Mouse (Mus musculus) CH12.LX (cell line): ENCODE measurements around the gene Bscl2.

ENCODE experiments used
- BHLHE40 ChIP-seq: IDR thresholded peaks from 2 replicates; pipeline ENCODE4 v1.6.1; 2011; ENCODE audit warnings: mild to moderate bottlenecking, low read depth, low read length, improper control_type of control experiment
- CHD1 ChIP-seq: IDR thresholded peaks from 2 replicates; pipeline ENCODE4 v1.6.1; 2012; ENCODE audit warnings: low read depth, low read length, improper control_type of control experiment, inconsistent platforms
- CTCF ChIP-seq, 2 experiments: IDR thresholded peaks in 1 of 2; conservative IDR thresholded peaks in 1 of 2; 2 replicates each; pipeline ENCODE4 v1.5.1; 2011 to 2012; ENCODE audit warnings: low read depth in 2 of 2, low read length in 2 of 2, improper control_type of control experiment in 1 of 2, inconsistent platforms in 1 of 2, mild to moderate bottlenecking in 1 of 2, moderate library complexity in 1 of 2
- E2F4 ChIP-seq: IDR thresholded peaks from 2 replicates; pipeline ENCODE4 v1.6.1; 2011; ENCODE audit warnings: low read depth, low read length, improper control_type of control experiment; ENCODE audit not compliant: insufficient replicate concordance
- ETS1 ChIP-seq: conservative IDR thresholded peaks from 2 replicates; pipeline ENCODE4 v1.6.1; 2012; ENCODE audit warnings: low read depth, mild to moderate bottlenecking, inconsistent platforms, low read length, improper control_type of control experiment, moderate library complexity
- GABPA ChIP-seq: IDR thresholded peaks from 2 replicates; pipeline ENCODE4 v1.6.1; 2012; ENCODE audit warnings: low read depth, low read length, improper control_type of control experiment, inconsistent platforms; ENCODE audit not compliant: insufficient replicate concordance
- POLR2A ChIP-seq: IDR thresholded peaks from 2 replicates; pipeline ENCODE4 v1.6.1; 2011; ENCODE audit warnings: low read depth, mild to moderate bottlenecking, improper control_type of control experiment, low read length
- POLR2AphosphoS2 ChIP-seq: IDR thresholded peaks from 2 replicates; pipeline ENCODE4 v1.6.1; 2011; ENCODE audit warnings: low read depth, low read length, improper control_type of control experiment
- RCOR1 ChIP-seq: conservative IDR thresholded peaks from 2 replicates; pipeline ENCODE4 v1.6.1; 2012; ENCODE audit warnings: low read depth, mild to moderate bottlenecking, inconsistent platforms, low read length, improper control_type of control experiment
- TCF12 ChIP-seq: IDR thresholded peaks from 2 replicates; pipeline ENCODE4 v1.6.1; 2014; ENCODE audit warnings: low read depth, mild to moderate bottlenecking, inconsistent platforms, low read length, improper control_type of control experiment
- UBTF ChIP-seq: IDR thresholded peaks from 2 replicates; pipeline ENCODE4 v1.6.1; 2012; ENCODE audit warnings: low read depth, mild to moderate bottlenecking, inconsistent platforms, low read length, improper control_type of control experiment, moderate library complexity
- ZC3H11A ChIP-seq: IDR thresholded peaks from 2 replicates; pipeline ENCODE4 v1.6.1; 2012; ENCODE audit warnings: low read depth, mild to moderate bottlenecking, inconsistent platforms, low read length, improper control_type of control experiment
- ZNF384 ChIP-seq: IDR thresholded peaks from 2 replicates; pipeline ENCODE4 v1.6.1; 2012; ENCODE audit warnings: low read depth, low read length, improper control_type of control experiment, inconsistent platforms

- no peak for TF ChIP-seq CTCF (conservative IDR thresholded peaks at IDR 0.05 in 1 of 2, IDR thresholded peaks at IDR 0.05 in 1 of 2; ENCODE audit: low read depth in 2 of 2, low read length in 2 of 2)
- TF ChIP-seq UBTF: no peak
- TF ChIP-seq GABPA: no peak
- TF ChIP-seq RCOR1: no peak
- no peak for TF ChIP-seq POLR2A
- TF ChIP-seq ETS1: no peak
- no peak for TF ChIP-seq TCF12
- TF ChIP-seq E2F4: no peak
- peak; percentile 56 for TF ChIP-seq ZNF384
- no peak for TF ChIP-seq ZC3H11A
- TF ChIP-seq POLR2AphosphoS2: no peak
- TF ChIP-seq CHD1: no peak
- TF ChIP-seq BHLHE40: no peak
These were observed 48.7 kb upstream of the Bscl2 start for GRCm38 (mm10) chr19:8788521-8788920.
